Mouse (Mus musculus): ENCODE measurements around the gene Unc93b1. TPM values are rescaled to one million over a fixed set of nuclear protein-coding genes. Genes with fewer than 3 reads are reported as not detected.

The Unc93b1 gene
- polyA plus RNA-seq, 1 experiment from 2014 or later: not detected

GRCm38 (mm10) chr19:3902966-3903365 is 32.0 kb upstream of the Unc93b1 start:
- DNase-seq (ENCODE audit: low read depth, low spot score) (no peak), ATAC-seq (no peak)
- no peak for TF ChIP-seq CTCF (IDR thresholded peaks at IDR 0.05)
- CTCF ChIA-PET: no interaction called here
- no peaks in the 10 kb centered on the region for H3K27me3 ChIP-seq
- POLR2A ChIA-PET: interaction anchor here (1.1 kb wide), 1 partner anchor 11 kb away, joined by 3 read pairs; no protein-coding TSS in a partner anchor
- in situ Hi-C loops (cut with MboI; ENCODE audit: low pct_unique_long_range_greater_than_20kb): no loop called here

GRCm38 (mm10) chr19:3903648-3904362 is 31.2 kb upstream of the Unc93b1 start:
- CTCF ChIA-PET: interaction anchor here (1.2 kb wide), 1 partner anchor 9 kb away, joined by 3 read pairs; no protein-coding TSS in a partner anchor
- H3K27me3 ChIP-seq: no peaks in the 10 kb centered on the region
- no peak for ATAC-seq
- POLR2A ChIA-PET: interaction anchor here (0.8 to 2.4 kb wide), 3 partner anchors 8 to 13 kb away, joined by 3 to 9 read pairs (median 8); no protein-coding TSS in a partner anchor
- no peak for DNase-seq (ENCODE audit: low read depth, low spot score)
- in situ Hi-C loops (cut with MboI; ENCODE audit: low pct_unique_long_range_greater_than_20kb): no loop called here
- no peak for TF ChIP-seq CTCF (IDR thresholded peaks at IDR 0.05)

- POLR2A ChIA-PET: interaction anchor here (0.6 to 2.4 kb wide), 6 partner anchors 9 to 36 kb away, joined by 3 to 9 read pairs (median 6); no protein-coding TSS in a partner anchor
- DNase-seq (ENCODE audit: low read depth, low spot score) (no peak), ATAC-seq (no peak)
- in situ Hi-C loops (cut with MboI; ENCODE audit: low pct_unique_long_range_greater_than_20kb): no loop called here
- TF ChIP-seq CTCF (IDR thresholded peaks at IDR 0.05): no peak
- CTCF ChIA-PET: interaction anchor here (1.2 kb wide), 1 partner anchor 9 kb away, joined by 3 read pairs; no protein-coding TSS in a partner anchor
- H3K27me3 ChIP-seq: no peaks in the 10 kb centered on the region
Measured at GRCm38 (mm10) chr19:3904363-3904675, 30.7 kb upstream of the Unc93b1 start.

- DNase-seq (ENCODE audit: low read depth, low spot score) (peak; percentile 24), ATAC-seq (no peak)
- no peak for TF ChIP-seq CTCF (IDR thresholded peaks at IDR 0.05)
- no peaks in the 10 kb centered on the region for H3K27me3 ChIP-seq
- in situ Hi-C loops (cut with MboI; ENCODE audit: low pct_unique_long_range_greater_than_20kb): no loop called here
- ChIA-PET CTCF (interaction anchor here (1.3 kb wide), 1 partner anchor 21 kb away, joined by 4 read pairs; no protein-coding TSS in a partner anchor), POLR2A (interaction anchor here (1.8 to 2.4 kb wide), 3 partner anchors 10 to 15 kb away, joined by 6 to 9 read pairs (median 8); no protein-coding TSS in a partner anchor)
Measured at GRCm38 (mm10) chr19:3905261-3905969, 29.6 kb upstream of the Unc93b1 start.

- POLR2A ChIA-PET: interaction anchor here (1.4 to 2.4 kb wide), 3 partner anchors 11 to 20 kb away, joined by 5 to 9 read pairs (median 6); no protein-coding TSS in a partner anchor
- CTCF ChIA-PET: interaction anchor here (0.7 kb wide), 1 partner anchor 20 kb away, joined by 3 read pairs; no protein-coding TSS in a partner anchor
- no peaks in the 10 kb centered on the region for H3K27me3 ChIP-seq
- DNase-seq (ENCODE audit: low read depth, low spot score) (no peak), ATAC-seq (no peak)
- TF ChIP-seq CTCF (IDR thresholded peaks at IDR 0.05): no peak
- in situ Hi-C loops (cut with MboI; ENCODE audit: low pct_unique_long_range_greater_than_20kb): no loop called here
Measured at GRCm38 (mm10) chr19:3906326-3906725, 28.7 kb upstream of the Unc93b1 start.

- in situ Hi-C loops (cut with MboI; ENCODE audit: low pct_unique_long_range_greater_than_20kb): no loop called here
- ChIA-PET CTCF (interaction anchor here (0.7 to 1.2 kb wide), 3 partner anchors 19 to 40 kb away, joined by 3 read pairs; no protein-coding TSS in a partner anchor), POLR2A (interaction anchor here (0.8 to 1.4 kb wide), 5 partner anchors 10 to 77 kb away, joined by 3 to 5 read pairs (median 3); partner anchors contain the start of gene Chka)
- ATAC-seq: peak; percentile 58
- no peak for TF ChIP-seq CTCF (IDR thresholded peaks at IDR 0.05)
- peak; percentile 38 for DNase-seq (ENCODE audit: low read depth, low spot score)
- H3K27me3 ChIP-seq: no peaks in the 10 kb centered on the region
Measured at GRCm38 (mm10) chr19:3906795-3907786, 27.9 kb upstream of the Unc93b1 start, which contains the start of gene Tcirg1. Gene Tcirg1, minus strand, starts transcription at chr19:3907133.

- POLR2A ChIA-PET: interaction anchor here (0.8 to 1.2 kb wide), 3 partner anchors 14 to 76 kb away, joined by 3 to 5 read pairs (median 3); partner anchors contain the start of gene Chka
Measured at GRCm38 (mm10) chr19:3907876-3908660, 26.9 kb upstream of the Unc93b1 start.

GRCm38 (mm10) chr19:3910206-3910605 is 24.8 kb upstream of the Unc93b1 start:
- in situ Hi-C loops (cut with MboI; ENCODE audit: low pct_unique_long_range_greater_than_20kb): no loop called here
- no peak for TF ChIP-seq CTCF (IDR thresholded peaks at IDR 0.05)
- POLR2A ChIA-PET: no interaction called here
- DNase-seq (ENCODE audit: low read depth, low spot score): no peak
- no peak for ATAC-seq
- H3K27me3 ChIP-seq: no peaks in the 10 kb centered on the region
- CTCF ChIA-PET: no interaction called here

More at GRCm38 (mm10) chr19:3907876-3908660, 26.9 kb upstream of the Unc93b1 start:
- no peak for TF ChIP-seq CTCF (IDR thresholded peaks at IDR 0.05)
- H3K27me3 ChIP-seq: no peaks in the 10 kb centered on the region
- in situ Hi-C loops (cut with MboI; ENCODE audit: low pct_unique_long_range_greater_than_20kb): no loop called here
- ATAC-seq (no peak), DNase-seq (ENCODE audit: low read depth, low spot score) (no peak)
- CTCF ChIA-PET: interaction anchor here (0.9 to 1.2 kb wide), 2 partner anchors 18 to 39 kb away, joined by 3 read pairs; no protein-coding TSS in a partner anchor

All from Patski (cell line).